Mouse (Mus musculus) forebrain, postnatal 0 days (tissue): ENCODE data around the gene Ice1. TPM values are rescaled to one million over a fixed set of nuclear protein-coding genes. Genes with fewer than 3 reads are reported as not detected.

Experiments used
- ATAC-seq: fragments of 200-750 bp; cut with Nextera tagmentation; 2 replicates; pipeline ENCODE4 v1.8.0; 2017; ENCODE audit warnings: mild to moderate bottlenecking, moderate library complexity
- DNase-seq: peaks from one replicate; pipeline ENCODE4 v3.0.0-alpha.2; 2015
- H3K27ac ChIP-seq: fragments of 300-500 bp; sonication (generic); 2 replicates; pipeline ENCODE4 v1.5.1; 2014; ENCODE audit warnings: low read depth, mild to moderate bottlenecking, antibody characterized with exemption, low read length, moderate library complexity, mixed read lengths
- H3K27me3 ChIP-seq: fragments of 300-500 bp; sonication (generic); 2 replicates; pipeline ENCODE4 v1.6.1; 2014; ENCODE audit warnings: mild to moderate bottlenecking, low read length, mixed read lengths; ENCODE audit not compliant: insufficient read depth
- H3K36me3 ChIP-seq: fragments of 300-500 bp; sonication (generic); 2 replicates; pipeline ENCODE4 v1.6.1; 2014; ENCODE audit warnings: mild to moderate bottlenecking, moderate library complexity; ENCODE audit not compliant: insufficient read depth
- H3K4me1 ChIP-seq: fragments of 300-500 bp; sonication (generic); 2 replicates; pipeline ENCODE4 v1.6.1; 2014; ENCODE audit warnings: antibody characterized with exemption; ENCODE audit not compliant: insufficient read depth
- H3K4me2 ChIP-seq: fragments of 300-500 bp; sonication (generic); 2 replicates; pipeline ENCODE4 v1.6.1; 2014; ENCODE audit warnings: low read depth, mild to moderate bottlenecking, moderate library complexity
- H3K4me3 ChIP-seq: fragments of 300-500 bp; sonication (generic); 2 replicates; pipeline ENCODE4 v1.5.1; 2014; ENCODE audit warnings: low read depth, low read length, mixed read lengths
- H3K9ac ChIP-seq: fragments of 300-500 bp; sonication (generic); 2 replicates; pipeline ENCODE4 v1.6.1; 2014; ENCODE audit warnings: mild to moderate bottlenecking
- H3K9me3 ChIP-seq: fragments of 300-500 bp; sonication (generic); 2 replicates; pipeline ENCODE4 v1.6.1; 2016; ENCODE audit warnings: low read length
- CTCF ChIP-seq: sonication (generic); IDR thresholded peaks from 2 replicates; pipeline ENCODE4 v1.5.1; 2016; ENCODE audit warnings: antibody characterized with exemption, control low read depth, low read depth
- WGBS: fragments of 180-500 bp; shearing (Covaris S2); extraction: QIAGEN DNeasy Blood & Tissue Kit; methylation state at CpG from one replicate; pipeline ENCODE4 v1.1.7; 2014; 5-methylcytosine and 5-hydroxymethylcytosine counted together
- polyA plus RNA-seq: library from polyadenylated mRNA; unstranded; fragments of >200 nt; fragmentation: Nextera tagmentation; extraction: Ambion mirVana; gene quantifications from 2 replicates; pipeline ENCODE4 v1.2.1, GENCODE M21; 2015
- total RNA-seq: library from RNA; depleted of rRNA; stranded (reverse); fragments of >200 nt; gene quantifications from 2 replicates; pipeline ENCODE4 v1.2.3, GENCODE M21; 2014

Gene Ice1
- total and polyA plus RNA-seq, 2 experiments from 2014 or later = 21.0 to 82.5 TPM

- DNase-seq (peak; percentile 83), ATAC-seq (peak; percentile 27; the same call in 1 of the 2 replicates)
- no peaks in the 10 kb centered on the region for H3K9me3 ChIP-seq
- 17% methylated on average over 2 of the region's 2 CpGs for WGBS
- peaks cover 19% of the 10 kb centered on the region for H3K36me3 ChIP-seq
- no peak overlapping the region for H3K27ac ChIP-seq
- H3K27me3 ChIP-seq = no peaks in the 10 kb centered on the region
- no peak overlapping the region for H3K9ac ChIP-seq
- peak; percentile 78 for TF ChIP-seq CTCF
- H3K4me3 ChIP-seq = no peak overlapping the region
- H3K4me2 ChIP-seq = no peak overlapping the region
- no peaks in the 10 kb centered on the region for H3K4me1 ChIP-seq
Observed at GRCm38 (mm10) chr13:70582517-70582916, 54.9 kb downstream of the Ice1 start.

GRCm38 (mm10) chr13:70581509-70581908 lies 55.9 kb downstream of the Ice1 start:
- WGBS = 87% methylated on average over 4 of the region's 4 CpGs
- peak; percentile 45 for TF ChIP-seq CTCF
- DNase-seq = peak; percentile 42
- no peak overlapping the region for H3K27ac ChIP-seq
- H3K4me2 ChIP-seq = no peak overlapping the region
- no peak overlapping the region for H3K4me3 ChIP-seq
- H3K36me3 ChIP-seq = peaks cover 14% of the 10 kb centered on the region
- no peak overlapping the region for H3K9ac ChIP-seq
- no peaks in the 10 kb centered on the region for H3K4me1 ChIP-seq
- H3K9me3 ChIP-seq = no peaks in the 10 kb centered on the region
- no peaks in the 10 kb centered on the region for H3K27me3 ChIP-seq
- peak; percentile 50; the same call in 1 of the 2 replicates for ATAC-seq

GRCm38 (mm10) chr13:70574216-70574615 lies 63.2 kb downstream of the Ice1 start:
- no peaks in the 10 kb centered on the region for H3K4me1 ChIP-seq
- H3K36me3 ChIP-seq = no peaks in the 10 kb centered on the region
- no peak overlapping the region for H3K27ac ChIP-seq
- H3K9me3 ChIP-seq = no peaks in the 10 kb centered on the region
- TF ChIP-seq CTCF = no peak
- WGBS = 89% methylated on average over 1 of the region's 1 CpGs
- no peak for ATAC-seq
- H3K4me2 ChIP-seq = no peak overlapping the region
- H3K4me3 ChIP-seq = no peak overlapping the region
- H3K9ac ChIP-seq = no peak overlapping the region
- no peaks in the 10 kb centered on the region for H3K27me3 ChIP-seq
- DNase-seq = no peak

- ATAC-seq (no peak), DNase-seq (no peak)
- 86% methylated on average over 2 of the region's 2 CpGs for WGBS
- H3K4me1 ChIP-seq = no peaks in the 10 kb centered on the region
- no peaks in the 10 kb centered on the region for H3K27me3 ChIP-seq
- no peak overlapping the region for H3K9ac ChIP-seq
- H3K4me2 ChIP-seq = no peak overlapping the region
- TF ChIP-seq CTCF = no peak
- H3K27ac ChIP-seq = no peak overlapping the region
- no peak overlapping the region for H3K4me3 ChIP-seq
- no peaks in the 10 kb centered on the region for H3K36me3 ChIP-seq
- H3K9me3 ChIP-seq = no peaks in the 10 kb centered on the region
Observed at GRCm38 (mm10) chr13:70567889-70568288, 69.5 kb downstream of the Ice1 start.

GRCm38 (mm10) chr13:70553456-70553855 lies 84.0 kb downstream of the Ice1 start:
- WGBS = 81% methylated on average over 5 of the region's 5 CpGs
- Histone ChIP-seq H3K27ac (no peak overlapping the region), H3K36me3 (no peaks in the 10 kb centered on the region), H3K4me2 (no peak overlapping the region), H3K4me1 (no peaks in the 10 kb centered on the region), H3K4me3 (no peak overlapping the region), H3K9ac (no peak overlapping the region), H3K27me3 (no peaks in the 10 kb centered on the region), H3K9me3 (no peaks in the 10 kb centered on the region)
- ATAC-seq (no peak), DNase-seq (no peak)
- no peak for TF ChIP-seq CTCF

DNA sequence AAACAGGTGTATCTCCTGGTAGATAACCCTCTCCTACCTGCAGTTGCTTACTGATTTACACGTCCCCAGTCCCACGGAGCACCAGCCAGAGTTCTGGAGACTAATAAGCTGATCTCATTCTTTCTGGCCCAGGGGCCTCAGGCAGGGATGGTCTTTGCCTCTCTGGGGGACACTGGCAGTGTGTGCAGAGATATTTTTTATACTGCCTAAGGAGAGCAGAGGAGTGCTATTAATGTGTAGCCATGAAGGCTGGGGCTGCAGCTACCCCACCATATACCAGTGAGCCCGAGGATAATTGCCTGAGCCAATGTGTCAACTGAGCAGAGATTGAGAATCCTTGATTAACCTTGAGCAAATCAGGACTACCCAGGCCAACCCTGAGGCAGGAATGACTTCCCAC lies 90.0 kb downstream of the Ice1 start:
- WGBS = 19% methylated on average over 3 of the region's 3 CpGs
- H3K9ac ChIP-seq = no peak overlapping the region
- H3K27me3 ChIP-seq = no peaks in the 10 kb centered on the region
- no peaks in the 10 kb centered on the region for H3K36me3 ChIP-seq
- TF ChIP-seq CTCF = no peak
- no peak overlapping the region for H3K4me3 ChIP-seq
- ATAC-seq = no peak
- no peak for DNase-seq
- no peaks in the 10 kb centered on the region for H3K9me3 ChIP-seq
- no peaks in the 10 kb centered on the region for H3K4me1 ChIP-seq
- no peak overlapping the region for H3K27ac ChIP-seq
- H3K4me2 ChIP-seq = no peak overlapping the region

GRCm38 (mm10) chr13:70545261-70545660 lies 92.2 kb downstream of the Ice1 start:
- Histone ChIP-seq H3K4me3 (no peak overlapping the region), H3K27ac (no peak overlapping the region), H3K27me3 (no peaks in the 10 kb centered on the region), H3K4me2 (no peak overlapping the region), H3K9me3 (no peaks in the 10 kb centered on the region), H3K4me1 (no peaks in the 10 kb centered on the region), H3K9ac (no peak overlapping the region), H3K36me3 (no peaks in the 10 kb centered on the region)
- WGBS = 5% methylated on average over 1 of the region's 1 CpGs
- TF ChIP-seq CTCF = peak; percentile 68
- ATAC-seq (no peak), DNase-seq (peak; percentile 47)

DNA sequence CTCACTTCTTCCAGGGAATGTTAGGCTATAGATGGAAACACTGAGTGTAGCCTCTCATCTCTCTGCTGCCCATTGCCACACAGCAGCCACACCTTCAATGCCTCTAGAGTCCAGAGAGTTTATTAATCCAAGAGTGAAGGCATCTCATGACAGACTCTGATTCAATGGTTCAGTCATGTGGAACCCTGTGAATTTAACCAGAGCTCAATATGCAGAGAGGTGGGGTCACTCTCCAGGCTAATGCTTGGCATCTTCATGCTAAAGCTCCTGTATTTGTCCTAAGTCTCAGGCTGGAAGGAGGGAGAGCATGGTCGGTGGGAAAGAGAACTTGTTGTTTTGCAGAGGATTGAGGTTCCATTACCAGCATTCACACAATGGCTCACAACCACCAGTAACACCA lies 97.6 kb downstream of the Ice1 start:
- Histone ChIP-seq H3K27me3 (no peaks in the 10 kb centered on the region), H3K4me2 (no peak overlapping the region), H3K4me1 (no peaks in the 10 kb centered on the region), H3K9ac (no peak overlapping the region), H3K4me3 (no peak overlapping the region), H3K9me3 (no peaks in the 10 kb centered on the region), H3K36me3 (no peaks in the 10 kb centered on the region), H3K27ac (no peak overlapping the region)
- 66% methylated on average over 1 of the region's 1 CpGs for WGBS
- DNase-seq (no peak), ATAC-seq (no peak)
- no peak for TF ChIP-seq CTCF
